Mouse (Mus musculus) frontal cortex, postnatal 10 days (tissue): ENCODE measurements around the gene Tom1l1.

Experiments used
- DNase-seq, 2 experiments: peaks; one replicate each; pipeline ENCODE4 v3.0.0; 2022; ENCODE audit warnings: low spot score in 2 of 2, mixed read lengths in 1 of 2

Tom1l1 gene

DNA sequence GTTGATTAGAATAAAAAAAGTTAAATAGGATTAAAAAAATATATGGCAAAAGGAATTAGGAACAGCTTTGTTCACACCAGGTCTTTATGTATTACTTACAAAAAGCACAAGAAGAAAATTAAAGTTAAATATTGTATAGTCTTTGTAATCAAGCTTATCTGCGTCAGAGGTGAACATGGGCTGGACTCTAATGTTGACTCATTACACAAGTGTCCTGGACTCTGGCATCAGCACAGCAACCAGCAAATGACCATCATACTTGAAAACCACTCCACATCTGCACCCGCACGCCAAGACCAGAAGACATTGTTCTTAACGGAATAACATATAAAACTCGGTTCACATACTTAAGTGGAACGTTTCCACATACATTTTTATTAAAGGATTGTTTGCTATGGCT, 20.8 kb downstream of the Tom1l1 start:
- DNase-seq, result no peak

DNA sequence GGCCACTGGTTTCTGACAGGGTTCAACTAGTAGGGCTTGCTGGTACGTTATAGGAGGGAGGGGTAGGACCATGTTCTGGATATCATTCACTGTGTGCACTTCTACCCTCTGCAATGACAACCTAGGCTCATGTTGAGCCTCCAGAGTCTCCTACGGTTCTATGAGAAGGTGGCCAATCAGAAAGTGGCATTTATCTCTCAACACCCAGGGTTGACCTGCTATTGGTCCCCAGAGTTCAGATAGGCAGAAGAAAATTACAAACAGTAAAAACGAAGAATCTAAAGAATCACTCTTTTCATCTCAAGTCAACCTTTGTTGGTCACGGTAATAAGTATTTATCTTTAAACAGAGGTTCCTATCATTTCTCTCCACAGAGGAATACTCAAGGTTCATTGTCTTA, 21.2 kb downstream of the Tom1l1 start:
- no peak for DNase-seq

DNA sequence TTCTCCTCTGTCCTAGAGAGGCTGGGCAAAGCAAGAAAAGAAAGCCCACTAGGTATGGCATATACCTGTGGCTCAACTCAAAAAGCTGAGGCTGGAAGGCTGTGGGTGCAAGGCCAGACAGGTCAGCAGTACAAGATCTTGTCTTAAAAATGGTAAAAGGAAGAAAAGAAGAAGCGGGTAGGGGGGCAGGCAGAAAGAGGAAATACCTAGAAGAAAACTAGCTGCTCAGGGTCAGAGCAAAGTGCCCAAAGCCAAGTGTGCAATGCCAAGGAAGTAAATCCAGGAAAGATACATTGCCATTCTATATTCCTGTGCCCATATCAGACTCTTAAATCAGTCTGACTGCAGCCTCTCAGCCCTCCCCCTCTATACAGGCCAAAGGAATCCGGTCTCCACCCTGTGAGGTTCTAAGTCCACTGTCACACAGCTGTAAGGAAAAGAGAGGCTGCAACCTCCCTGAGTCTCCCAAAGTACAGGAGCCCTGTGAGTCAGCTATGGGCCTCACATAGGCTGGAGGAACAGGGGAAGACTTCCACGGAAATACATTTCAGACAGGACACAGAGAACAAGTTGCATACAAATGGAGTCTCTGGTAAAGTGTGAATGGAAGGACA, 21.9 kb downstream of the Tom1l1 start:
- DNase-seq, result no peak

DNA sequence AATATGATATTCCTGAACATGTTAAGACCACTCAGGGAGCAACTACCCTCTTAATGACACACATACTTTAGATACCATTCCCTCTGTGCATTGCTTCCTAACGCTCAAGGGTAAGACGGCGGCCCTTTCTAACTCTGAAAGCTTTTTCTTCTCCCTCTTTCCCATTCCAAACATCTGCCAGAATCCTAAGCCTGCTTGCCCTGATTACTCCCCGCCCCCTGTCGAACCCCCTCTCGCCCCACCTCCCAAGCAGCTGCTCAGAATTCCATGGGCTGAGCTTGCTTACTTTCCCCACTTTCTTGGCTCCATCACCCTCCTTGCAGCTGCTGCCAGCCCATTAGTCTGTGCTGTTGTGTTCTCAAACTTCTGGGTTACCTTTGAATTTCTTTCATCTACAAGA, 23.0 kb downstream of the Tom1l1 start:
- DNase-seq, result peak; percentile 29 to 34

DNA sequence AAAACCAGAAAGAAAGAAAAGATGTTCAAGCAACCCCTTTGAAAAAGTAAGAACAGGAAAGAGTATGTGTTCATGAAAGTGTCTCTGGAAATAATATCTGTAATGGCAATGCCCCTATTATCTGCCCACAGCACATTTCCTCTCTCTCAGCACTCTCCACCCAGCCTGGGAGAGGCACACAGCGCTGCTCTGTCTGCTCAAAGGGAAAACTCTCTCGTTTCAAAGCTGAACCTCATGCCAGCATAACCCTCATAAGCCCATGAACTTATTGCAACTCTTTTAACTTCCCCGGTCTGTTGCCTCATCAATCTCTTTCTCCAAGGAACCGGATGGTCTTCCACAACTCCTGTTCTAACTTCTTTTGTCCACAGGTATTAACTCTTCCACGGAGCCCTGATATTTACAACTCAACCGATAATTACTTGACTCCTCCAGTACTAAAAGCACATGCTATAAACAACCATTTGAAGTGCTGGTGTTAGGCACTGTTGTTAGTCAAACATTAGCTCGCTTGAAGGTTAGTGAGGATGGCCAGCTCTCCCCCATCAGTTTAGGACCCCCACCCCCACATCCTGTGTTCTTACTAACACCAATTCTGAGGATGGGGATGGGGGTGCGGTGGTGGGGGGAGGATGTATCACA, 23.7 kb downstream of the Tom1l1 start:
- DNase-seq, result no peak

DNA sequence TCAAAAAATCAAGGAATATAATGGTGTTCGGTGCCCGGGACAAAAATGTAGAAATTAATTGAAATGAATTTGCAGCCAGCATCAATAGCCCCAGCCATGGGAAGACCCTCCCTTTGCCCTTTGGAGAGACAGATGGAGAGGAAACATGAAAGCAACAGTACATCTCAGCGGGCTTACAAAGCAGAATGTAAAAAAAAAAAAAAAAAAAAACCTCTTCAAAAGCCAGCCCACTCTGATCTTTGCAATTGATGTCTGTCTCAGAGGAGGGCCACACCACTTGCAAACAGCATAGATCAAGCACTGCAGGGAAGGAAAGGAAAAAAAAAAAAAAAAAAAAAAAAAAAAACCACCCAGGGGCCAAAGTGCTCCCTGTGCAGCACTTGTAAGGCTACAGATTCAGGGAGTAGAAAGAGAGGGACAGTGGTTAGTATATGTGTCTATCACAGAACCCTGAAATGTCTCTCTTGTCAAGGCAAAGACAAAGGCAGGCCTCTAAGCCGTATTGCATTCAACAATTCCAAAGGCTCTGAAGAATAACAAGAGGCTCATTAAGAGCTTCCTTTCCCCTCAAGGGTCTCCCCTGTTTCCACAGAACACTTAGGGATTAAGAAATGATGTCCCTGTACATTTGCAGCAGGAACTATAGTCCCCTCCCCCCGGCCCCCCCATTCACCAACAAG, 24.4 kb downstream of the Tom1l1 start:
- DNase-seq, result no peak

DNA sequence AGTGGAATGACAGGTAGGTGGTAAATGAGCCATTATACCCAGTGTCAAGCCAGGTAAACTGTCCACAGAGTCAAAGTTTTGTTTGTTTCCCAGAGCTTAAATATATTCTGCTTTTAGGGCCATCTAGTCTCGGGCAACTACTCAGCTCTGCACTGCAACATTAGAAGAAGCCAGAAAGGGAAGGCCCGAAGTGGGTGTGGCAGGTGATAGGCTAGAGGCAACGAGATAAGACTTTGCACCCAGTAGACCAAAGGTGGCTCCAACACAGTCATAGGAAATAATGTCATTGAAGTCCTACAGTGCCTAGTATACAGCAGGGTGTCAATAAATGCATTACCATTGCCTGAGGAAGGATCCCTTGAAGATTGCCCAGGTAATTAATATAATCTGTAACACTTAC, 25.1 kb downstream of the Tom1l1 start:
- no peak for DNase-seq

DNA sequence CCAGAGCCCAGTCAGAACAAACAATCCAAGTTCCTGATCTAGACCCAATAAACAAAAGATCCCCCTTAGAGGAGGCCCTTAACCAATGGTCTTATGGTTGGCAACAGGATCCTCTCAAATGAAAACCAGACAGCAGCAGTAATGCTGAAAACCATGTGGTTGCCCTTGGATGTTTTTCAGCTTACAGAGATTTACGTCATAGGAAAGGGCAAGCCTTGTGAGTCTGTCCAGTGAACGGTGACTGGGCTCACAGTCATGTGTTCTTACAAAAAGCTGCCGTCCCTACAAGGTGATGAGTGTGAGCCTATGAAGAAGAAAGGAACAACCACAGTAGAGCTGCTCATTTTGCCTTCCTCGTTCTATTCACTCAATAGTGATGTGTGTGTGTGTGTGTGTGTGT, 27.5 kb downstream of the Tom1l1 start:
- no peak for DNase-seq

DNA sequence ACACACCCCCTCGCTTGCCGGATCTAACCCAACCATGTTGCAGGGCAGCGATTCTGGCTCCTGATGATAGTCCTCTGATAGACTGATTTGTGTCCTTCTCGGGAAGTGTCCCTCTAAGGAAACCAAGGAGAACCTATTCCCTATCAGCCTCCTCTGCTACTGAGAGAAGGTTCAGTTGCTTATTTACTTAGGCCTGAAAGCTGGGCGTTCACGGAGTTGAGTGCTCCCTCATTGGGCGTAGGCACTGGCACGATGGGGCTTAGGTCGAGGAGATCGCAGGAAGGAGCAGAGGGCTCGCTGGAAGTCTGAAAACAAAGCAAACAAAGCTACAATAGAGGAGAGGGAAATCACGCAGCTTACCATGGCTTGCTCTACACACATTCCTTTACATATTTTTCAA, 30.6 kb downstream of the Tom1l1 start:
- no peak for DNase-seq

DNA sequence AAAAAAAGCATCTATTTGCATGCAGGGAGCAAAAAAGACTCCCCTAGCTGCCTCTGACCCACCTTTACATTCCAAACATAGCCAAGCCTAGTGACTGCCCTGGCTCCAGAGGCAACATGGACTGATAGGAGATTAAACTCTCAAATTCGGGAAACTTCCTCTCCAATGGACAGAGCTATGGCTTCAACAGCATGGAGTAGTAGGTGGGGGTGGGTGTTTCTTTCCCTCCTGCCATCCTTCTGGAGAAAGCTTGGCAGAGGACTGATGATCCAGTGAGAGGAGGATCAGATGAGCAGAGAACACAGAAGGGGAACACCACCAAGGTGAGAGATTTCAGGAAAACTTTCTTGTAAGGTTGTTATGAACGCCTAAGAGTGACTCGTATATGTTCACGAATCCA, 35.6 kb downstream of the Tom1l1 start:
- no peak for DNase-seq

DNA sequence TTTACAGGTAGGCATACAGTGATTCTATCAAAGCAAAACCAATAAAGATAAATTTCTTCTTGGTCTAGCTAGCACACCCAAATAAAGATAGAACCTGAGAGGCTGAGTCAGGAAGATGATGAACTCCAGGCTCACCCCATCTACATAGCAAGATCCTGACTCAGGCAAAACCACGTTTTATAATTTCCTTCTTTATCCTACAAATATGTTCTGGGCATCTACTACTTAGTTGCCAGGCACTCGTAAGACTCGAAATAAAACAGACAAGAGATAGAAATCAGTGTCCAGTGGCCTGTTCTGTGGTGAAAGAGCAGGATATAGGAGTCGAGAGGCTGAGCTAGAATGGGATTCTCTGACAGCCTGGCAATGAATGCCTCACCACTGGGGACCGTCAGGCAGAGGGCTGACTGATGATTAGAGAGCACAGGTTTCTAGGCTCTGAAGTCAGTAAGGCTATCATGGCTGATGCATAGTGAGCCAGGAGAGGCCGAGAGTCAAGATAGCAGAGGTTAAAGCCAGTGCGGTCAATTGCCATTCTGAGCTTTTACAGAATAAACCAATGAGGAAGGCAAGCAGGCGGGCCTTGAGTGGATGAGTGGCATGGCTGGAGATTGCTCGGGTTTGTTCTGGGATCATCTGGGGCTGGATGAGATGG, 37.8 kb downstream of the Tom1l1 start:
- no peak for DNase-seq

DNA sequence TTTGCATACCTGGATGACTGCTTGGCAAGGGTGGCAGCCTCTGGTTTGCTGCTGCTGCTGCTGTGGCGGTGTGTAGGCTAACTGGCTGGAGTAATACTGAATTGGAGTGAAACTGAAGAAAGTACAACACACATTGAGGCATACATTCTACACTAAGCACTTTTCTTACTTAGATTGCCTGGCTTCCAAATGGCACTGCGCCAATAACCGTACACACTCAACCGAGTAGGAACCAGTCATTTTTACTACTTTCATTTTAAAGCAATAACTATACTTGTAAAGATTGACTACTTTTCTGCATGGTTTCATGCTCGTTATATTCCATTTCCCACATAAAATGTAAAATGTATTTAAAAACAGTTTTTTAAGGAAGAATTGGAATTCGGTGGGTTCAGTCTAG, 38.4 kb downstream of the Tom1l1 start:
- DNase-seq, result no peak

DNA sequence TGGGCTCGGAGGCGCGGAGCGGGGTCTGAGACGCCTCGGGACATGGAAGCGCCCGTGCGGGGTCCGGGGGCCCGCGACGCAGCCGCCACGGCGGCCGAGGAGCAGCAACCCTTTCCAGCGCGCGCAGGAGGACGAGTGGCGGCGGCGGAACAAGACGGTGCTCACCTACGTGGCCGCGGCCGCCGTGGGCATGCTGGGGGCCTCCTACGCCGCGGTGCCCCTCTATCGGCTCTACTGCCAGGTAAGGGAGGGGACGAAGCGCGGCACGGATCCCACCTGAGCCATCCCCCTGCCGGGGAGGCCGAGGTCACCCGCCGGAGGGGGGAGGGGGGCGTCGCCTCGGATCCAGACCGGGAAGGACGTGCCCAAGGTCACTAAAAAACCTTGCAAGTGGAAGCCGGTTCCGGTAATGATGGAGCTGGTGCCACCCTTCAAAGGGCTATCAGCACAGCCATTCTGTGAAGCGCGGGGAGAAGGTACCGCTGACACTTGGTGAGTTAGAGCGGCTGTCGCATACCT, 49.8 kb downstream of the Tom1l1 start:
- peak; percentile 38 to 60 for DNase-seq

DNA sequence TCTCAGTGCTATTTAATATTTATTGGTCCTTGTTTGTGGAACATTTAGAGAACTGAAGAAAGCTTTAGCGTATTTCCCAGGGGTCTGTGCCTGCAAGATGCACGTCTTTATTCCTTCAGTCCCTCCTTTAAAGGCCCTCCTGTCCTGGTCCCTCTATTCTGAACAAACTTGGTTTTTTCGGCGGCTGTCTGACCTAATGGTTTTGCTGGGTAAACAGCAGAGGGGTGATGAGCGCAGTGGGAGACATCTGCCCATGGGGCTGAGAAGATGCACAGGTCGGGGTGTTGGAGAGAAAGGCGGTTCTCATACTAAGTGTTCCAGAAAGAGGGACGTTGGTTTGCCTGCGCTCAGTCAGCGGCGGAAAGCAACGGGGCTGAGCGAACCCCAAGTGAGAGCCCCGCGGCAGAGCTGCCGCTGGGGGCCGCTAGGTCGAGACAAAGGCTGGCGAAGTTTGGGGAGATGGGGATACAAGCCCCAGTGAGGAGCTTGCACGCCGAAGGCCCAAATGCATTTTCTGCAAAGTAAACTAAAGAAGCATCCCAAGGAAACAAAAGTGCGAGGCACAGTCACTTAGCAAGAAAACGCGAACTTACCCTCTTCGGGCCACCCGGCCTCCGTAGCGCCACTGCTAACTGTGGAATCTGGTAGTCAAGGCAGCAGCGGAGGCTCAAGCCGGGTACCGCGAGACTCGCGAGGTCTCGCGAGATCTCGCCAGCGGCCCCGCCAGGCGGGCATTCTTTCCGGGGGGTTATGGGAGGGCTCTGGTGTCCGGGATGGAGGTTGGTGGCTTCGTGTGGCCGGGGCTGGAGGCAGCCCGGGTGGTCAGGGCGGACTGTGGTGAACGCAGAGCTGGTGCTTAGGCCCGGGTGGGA, 50.5 kb downstream of the Tom1l1 start, which contains the start of the genes Stxbp4 and Cox11:
Gene Stxbp4 (minus strand): TSS at position 645 of the 872 bp plus-strand sequence.
Gene Cox11 (plus strand): TSS at position 734 of the 872 bp plus-strand sequence.
- DNase-seq, result peak; percentile 92 to 94

DNA sequence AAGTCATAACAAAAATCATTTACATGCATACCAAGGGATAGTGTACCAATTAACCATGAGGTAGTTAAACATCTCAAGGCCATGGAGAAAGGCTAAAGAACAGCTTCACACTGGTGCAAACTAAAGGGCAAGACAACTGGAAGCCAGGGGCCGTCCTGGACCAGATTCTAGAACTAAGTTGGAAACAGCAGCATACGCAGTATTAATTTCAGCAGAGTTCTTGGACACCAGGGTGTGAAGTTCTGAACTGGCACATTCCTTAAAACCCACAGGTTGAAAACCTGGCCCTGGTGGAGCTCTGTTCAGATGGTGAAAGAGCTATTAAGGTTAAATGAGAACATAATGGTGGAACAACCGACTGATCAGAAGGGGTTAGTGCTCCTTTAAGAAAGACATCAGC, 53.5 kb downstream of the Tom1l1 start:
- no peak for DNase-seq

DNA sequence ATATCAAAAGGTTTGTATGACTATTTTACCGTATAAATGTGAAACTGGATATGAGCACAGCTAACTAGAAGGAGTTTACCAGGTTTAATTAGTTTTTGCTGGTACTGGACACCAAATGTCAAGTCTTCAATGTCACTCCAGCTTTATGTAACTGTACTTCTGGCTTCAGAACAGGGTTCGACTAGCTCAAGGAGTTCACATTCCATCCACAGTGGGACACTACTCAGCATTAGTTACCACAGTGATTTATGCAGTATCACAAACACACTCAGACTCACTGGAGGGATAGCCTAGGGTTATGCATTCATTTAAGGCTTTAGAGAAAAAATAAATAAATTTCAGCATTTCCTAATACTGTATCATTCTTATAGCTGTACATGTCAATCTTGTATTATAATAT, 55.7 kb downstream of the Tom1l1 start:
- DNase-seq, result no peak

DNA sequence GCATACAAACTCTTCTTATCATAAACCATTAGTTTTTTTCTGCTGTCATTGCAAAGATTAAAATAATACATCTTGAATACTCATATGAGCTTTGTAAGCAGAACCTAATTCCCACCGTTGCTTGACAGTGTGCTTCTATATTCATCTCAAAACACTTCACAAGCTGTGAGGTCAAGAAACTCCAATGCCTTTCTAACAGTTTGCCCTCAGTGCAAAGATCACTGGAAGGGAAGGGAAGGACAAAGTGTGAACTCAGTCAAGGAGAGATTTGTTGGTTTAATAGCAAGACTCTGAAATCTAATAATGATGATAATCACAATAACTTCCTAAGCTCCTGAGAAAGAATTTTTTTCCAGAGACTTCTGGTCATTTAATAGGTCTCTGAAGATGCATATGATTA, 60.4 kb downstream of the Tom1l1 start:
- DNase-seq, result no peak

DNA sequence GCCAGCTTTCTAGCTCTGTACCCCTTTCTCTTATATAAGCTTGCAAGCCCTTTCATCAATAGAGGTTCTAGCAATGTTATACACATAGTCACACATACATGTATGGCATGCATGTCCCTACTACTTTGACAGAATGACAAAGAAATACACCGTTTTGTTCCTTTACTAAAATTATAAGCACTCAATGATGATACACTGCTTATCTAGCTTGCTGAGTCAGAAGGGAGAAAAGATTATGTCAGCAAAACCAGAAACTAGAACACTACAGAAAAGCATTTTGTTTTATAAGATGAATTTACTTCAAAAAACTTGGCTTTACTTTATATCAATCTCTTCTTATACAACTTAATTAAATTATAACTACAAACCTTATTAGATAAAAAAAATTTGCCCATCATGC, 63.0 kb downstream of the Tom1l1 start:
- DNase-seq, result no peak

DNA sequence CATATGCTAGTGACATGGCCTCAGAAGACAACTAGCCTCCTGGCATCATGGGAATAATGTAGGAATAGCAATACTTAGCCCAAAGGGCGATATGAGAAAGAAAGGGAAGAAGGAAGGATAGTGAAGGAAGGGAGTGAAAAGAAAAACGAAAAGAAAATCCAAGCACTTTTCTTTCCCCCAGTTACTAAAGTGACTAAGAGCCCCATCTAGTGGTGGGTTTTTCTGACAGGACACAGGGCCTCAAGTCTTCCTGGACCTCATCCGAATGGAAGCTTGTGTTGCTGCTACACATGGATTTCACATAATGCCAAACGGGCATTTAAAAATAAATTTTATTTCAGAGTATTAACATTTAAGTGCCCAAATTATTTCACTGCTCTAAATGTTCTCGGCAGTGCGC, 64.7 kb downstream of the Tom1l1 start:
- DNase-seq, result peak in 1 of 2 experiments; percentile 21

DNA sequence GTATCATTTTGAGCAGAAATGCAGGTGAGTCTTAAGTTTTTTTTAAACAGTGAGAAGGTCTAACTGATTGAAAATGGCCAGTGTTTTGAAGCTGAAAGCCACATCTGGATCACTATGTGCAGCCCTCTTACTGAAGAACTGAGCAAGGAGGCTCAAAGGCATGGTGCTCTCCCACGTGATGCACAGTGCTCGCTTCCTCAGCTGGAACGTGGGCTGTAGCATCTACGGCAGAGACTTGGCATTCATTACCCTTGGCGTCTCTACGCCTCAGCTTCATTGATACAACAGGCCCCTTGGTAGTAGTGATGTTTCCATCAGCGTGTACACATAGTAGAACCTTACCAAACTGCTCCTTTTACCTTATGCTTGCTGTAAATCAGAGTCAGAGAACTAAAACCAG, 65.7 kb downstream of the Tom1l1 start:
- DNase-seq, result no peak

DNA sequence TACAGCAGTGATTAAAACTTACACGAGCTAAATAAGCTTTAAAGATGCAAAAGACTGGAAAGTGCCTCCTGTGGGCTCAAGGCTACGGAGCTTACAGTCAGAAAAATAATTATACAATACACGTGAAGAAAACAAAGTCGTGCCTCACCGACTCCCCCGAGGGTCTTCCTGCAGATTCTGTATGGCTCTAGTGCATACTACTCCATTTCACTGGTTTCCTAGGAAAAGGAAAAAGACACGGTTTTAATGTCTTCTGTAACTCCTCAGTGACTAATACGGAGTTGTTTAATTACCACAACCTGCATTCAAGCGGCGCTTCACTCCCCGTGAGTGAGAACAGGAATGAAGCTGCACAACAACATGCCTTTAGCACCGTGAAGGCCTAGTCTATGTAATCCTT, 66.1 kb downstream of the Tom1l1 start:
- no peak for DNase-seq
